Mouse (Mus musculus): ENCODE data around the gene Atp13a4.

Atp13a4 gene

DNA sequence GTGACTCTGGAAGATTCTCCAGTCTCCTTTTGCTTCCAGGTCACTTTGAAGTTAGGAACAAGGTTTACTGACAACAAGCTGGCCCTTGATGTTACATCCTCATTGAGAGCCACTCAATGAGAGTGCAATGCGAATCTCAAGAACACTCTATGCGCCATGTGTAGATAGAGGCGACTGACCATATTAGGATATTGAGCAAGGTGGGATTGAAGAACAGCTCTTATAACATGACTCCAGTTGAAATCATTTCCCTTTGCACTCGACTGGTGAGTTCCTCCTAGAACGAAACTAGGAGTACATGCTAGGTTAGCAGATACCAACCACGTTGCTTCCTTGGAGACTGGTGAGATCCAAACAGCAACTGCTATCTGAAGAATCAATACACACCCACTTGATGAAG lies 64.3 kb downstream of the Atp13a4 start:
- no peak for DNase-seq (ENCODE audit: low read depth, low spot score)

DNA sequence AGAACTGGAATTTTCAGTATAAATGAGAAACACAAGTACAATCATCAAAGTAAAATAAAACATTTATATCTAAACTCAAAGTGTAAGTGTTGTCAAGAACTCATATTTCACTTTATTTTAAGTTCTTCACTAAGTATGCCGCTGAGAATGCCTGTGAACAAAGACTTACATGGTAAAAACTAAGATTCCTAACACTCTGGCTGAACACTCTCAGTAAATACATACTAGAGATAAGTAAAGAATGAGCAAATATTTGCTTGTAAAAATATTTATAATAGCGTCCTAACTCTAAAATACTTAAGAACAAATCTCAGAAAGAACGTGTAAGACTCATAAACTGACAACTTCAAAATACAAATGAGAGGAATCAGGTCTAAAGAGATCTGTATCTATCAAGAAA lies 80.9 kb downstream of the Atp13a4 start:
- DNase-seq (ENCODE audit: low read depth, low spot score), result no peak

- DNase-seq (ENCODE audit: low read depth, low spot score), result no peak
These were observed 85.3 kb downstream of the Atp13a4 start for GRCm38 (mm10) chr16:29459331-29459730.

GRCm38 (mm10) chr16:29456851-29457250 lies 87.8 kb downstream of the Atp13a4 start:
- no peak for DNase-seq (ENCODE audit: low read depth, low spot score)

- DNase-seq (ENCODE audit: low read depth, low spot score), result no peak
These were observed 91.4 kb downstream of the Atp13a4 start for GRCm38 (mm10) chr16:29453282-29453681.

GRCm38 (mm10) chr16:29451706-29452105 lies 93.0 kb downstream of the Atp13a4 start:
- peak; percentile 68 for DNase-seq (ENCODE audit: low read depth, low spot score)

DNA sequence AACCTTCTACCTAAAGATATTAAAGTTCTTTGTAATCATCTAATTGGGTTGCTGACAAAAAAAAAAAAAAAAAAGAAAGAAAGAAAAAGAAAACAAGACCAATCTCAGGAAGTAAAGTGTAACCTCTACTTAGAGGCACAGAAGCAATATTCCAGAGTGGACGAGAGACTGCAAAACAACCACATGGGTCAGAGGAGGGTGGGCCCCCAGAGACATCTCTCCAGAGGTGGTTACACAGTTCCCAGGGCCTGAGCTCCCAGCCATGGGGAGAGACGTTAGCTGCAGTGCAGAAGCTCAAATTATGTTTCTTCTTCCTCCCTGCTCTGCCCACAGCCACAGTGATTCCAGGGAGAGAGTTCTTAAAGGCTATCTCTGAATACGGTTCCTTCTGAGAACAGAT lies 102.5 kb downstream of the Atp13a4 start:
- DNase-seq (ENCODE audit: low read depth, low spot score), result no peak

GRCm38 (mm10) chr16:29441405-29441985 lies 103.2 kb downstream of the Atp13a4 start:
- DNase-seq (ENCODE audit: low read depth, low spot score), result no peak

GRCm38 (mm10) chr16:29438045-29438444 lies 106.6 kb downstream of the Atp13a4 start:
- no peak for DNase-seq (ENCODE audit: low read depth, low spot score)

GRCm38 (mm10) chr16:29435746-29436145 lies 108.9 kb downstream of the Atp13a4 start:
- no peak for DNase-seq (ENCODE audit: low read depth, low spot score)

- peak; percentile 57 for DNase-seq (ENCODE audit: low read depth, low spot score)
These were observed 110.0 kb downstream of the Atp13a4 start for GRCm38 (mm10) chr16:29434712-29435111.

GRCm38 (mm10) chr16:29414822-29415221 lies 129.8 kb downstream of the Atp13a4 start:
- no peak for DNase-seq (ENCODE audit: low read depth, low spot score)

DNA sequence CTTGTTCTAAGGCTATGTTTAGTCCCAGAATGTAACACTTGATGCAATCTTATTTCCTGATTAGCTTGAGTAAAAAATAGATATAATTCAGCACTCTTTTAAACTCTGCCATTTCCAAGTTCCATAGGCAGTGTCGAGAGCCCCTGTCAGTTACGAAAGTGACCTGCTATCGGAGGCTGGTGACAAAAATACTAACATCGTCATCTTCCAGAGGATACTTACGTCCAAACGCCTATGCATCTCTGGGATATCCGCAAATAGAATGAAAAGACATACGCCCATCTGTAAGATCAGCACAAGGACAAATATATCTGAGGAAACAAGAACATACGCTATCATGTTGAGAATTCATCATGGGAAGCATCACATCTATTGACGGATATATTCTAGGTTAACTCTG lies 137.3 kb downstream of the Atp13a4 start:
- no peak for DNase-seq (ENCODE audit: low read depth, low spot score)

DNA sequence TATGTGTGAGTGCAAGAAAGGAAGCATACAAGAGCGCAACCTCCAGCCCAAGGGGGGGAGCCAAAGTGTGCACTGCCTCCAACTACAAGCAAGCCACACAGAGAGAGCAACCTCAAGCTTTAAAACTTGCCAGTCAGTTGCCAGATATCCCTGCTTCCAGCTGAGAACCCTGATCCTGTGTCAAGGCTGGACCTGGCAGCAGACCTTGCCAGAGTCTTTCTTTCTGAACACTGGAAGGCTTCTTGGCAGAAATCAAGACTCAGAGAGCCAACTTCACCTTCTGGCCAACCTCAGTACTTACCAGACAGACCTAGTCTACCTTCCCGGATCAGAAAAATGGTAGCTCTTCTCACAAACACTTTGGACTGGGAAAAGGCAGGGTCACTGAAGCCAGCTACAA lies 145.6 kb downstream of the Atp13a4 start:
- no peak for DNase-seq (ENCODE audit: low read depth, low spot score)

- no peak for DNase-seq (ENCODE audit: low read depth, low spot score)
These were observed 159.9 kb downstream of the Atp13a4 start for GRCm38 (mm10) chr16:29384781-29385180.

DNA sequence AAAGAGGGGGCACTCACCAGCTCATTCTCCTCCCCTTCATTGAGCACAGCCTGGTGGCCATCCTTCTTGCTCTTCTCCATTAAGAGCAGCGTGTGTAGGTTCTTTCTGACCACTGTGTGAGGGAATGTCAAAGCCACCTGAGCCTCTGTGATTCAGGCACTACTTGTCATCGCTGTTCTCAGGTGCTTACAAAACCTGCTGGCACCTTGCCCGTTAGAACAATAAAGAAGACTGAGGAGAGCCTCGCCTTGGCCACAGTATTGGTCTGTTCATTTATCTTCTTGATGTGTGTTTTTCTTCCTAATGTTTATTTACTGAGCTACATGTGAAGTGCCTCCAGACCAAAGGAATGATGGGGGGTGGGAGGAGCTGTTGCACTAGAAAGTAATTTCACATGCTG lies 166.2 kb downstream of the Atp13a4 start, which contains the start of gene Atp13a5:
Gene Atp13a5, minus strand, starts transcription at position 275 of the 400 bp plus-strand sequence.
- no peak for DNase-seq (ENCODE audit: low read depth, low spot score)

GRCm38 (mm10) chr16:29374636-29375035 lies 170.0 kb downstream of the Atp13a4 start:
- no peak for DNase-seq (ENCODE audit: low read depth, low spot score)

All from R1 (cell line).